Mouse (Mus musculus) forelimb bud, embryonic 11.5 days (tissue): ENCODE data around the gene Olfr623.

ENCODE experiments used
- DNase-seq: peaks from one replicate; pipeline ENCODE4 v3.0.0-alpha.2; 2012; ENCODE audit warnings: low read depth, low spot score

The Olfr623 gene

GRCm38 (mm10) chr7:103663598-103663997, at the start of gene Olfr623:
Olfr623 (minus strand) TSS chr7:103663698.
- no peak for DNase-seq

- no peak for DNase-seq
Measured at GRCm38 (mm10) chr7:103712024-103712423, 48.5 kb upstream of the Olfr623 start.

GRCm38 (mm10) chr7:103699469-103699868, 36.0 kb upstream of the Olfr623 start:
- DNase-seq = no peak

GRCm38 (mm10) chr7:103682420-103682819, 18.9 kb upstream of the Olfr623 start, which contains the start of gene Olfr625-ps1:
Olfr625-ps1 (plus strand) TSS chr7:103682720.
- DNase-seq = no peak

- no peak for DNase-seq
Measured at GRCm38 (mm10) chr7:103671091-103671490, 7.6 kb upstream of the Olfr623 start, which contains the start of gene Olfr624. Olfr624 (minus strand) TSS chr7:103671191.

GRCm38 (mm10) chr7:103644070-103644469, 19.4 kb downstream of the Olfr623 start:
- DNase-seq = no peak

GRCm38 (mm10) chr7:103642602-103643001, 20.9 kb downstream of the Olfr623 start, which contains the start of gene Olfr622:
Olfr622 (minus strand) TSS chr7:103642702.
- no peak for DNase-seq

GRCm38 (mm10) chr7:103636795-103637194, 26.7 kb downstream of the Olfr623 start:
- no peak for DNase-seq

GRCm38 (mm10) chr7:103612434-103612833, 51.1 kb downstream of the Olfr623 start, which contains the start of gene Olfr620:
Olfr620 (minus strand) TSS chr7:103612534.
- no peak for DNase-seq
